Mouse (Mus musculus): ENCODE measurements around the gene Cnnm3. TPM values are rescaled to one million over a fixed set of nuclear protein-coding genes. Genes with fewer than 3 reads are reported as not detected.

Cnnm3 gene
- total RNA-seq, 2 experiments from 2014 or later, result 44.1 to 45.1 TPM

DNA sequence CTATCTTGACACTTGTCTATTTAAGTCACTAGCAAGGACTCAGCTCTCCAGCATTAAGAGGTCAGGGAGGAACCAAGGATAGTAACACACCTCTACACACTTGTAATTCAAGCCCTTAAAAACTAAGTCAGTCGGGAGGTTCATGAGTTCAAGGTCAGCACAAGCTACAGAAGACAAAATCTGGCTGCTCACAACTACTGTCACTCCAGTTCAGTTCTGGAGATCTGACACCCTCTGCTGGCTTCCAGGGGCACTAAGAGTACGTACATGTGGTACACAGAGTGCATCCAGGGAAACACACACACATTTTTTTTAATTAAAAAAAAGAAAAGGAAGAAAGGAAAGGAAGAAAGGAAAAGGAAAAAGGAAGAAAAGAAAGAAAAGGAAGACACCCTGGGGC lies 14.9 kb upstream of the Cnnm3 start:
- DNase-seq (ENCODE audit: low spot score in 2 of 2), result no peak

DNA sequence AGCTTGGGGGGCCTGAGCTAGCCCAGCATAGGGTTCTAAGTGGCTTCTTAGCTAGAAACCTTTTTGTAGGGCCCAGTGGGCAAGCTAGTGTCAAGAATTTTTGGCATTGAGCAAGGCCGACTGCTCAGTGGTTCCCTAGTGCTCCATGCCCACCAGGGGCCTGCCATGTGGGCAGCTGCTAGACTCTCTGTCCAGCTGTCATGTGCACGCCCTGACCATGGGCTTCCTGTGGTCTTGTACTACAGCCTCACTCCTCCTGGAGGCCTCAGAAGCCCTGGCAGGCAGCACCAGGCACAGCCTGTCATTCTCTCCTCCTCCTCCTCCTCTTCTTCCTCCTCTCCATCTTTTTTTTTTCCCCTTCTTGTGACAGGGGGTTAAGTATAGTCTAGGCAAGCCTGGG lies 14.4 kb upstream of the Cnnm3 start:
- DNase-seq (ENCODE audit: low spot score in 2 of 2), result no peak

DNA sequence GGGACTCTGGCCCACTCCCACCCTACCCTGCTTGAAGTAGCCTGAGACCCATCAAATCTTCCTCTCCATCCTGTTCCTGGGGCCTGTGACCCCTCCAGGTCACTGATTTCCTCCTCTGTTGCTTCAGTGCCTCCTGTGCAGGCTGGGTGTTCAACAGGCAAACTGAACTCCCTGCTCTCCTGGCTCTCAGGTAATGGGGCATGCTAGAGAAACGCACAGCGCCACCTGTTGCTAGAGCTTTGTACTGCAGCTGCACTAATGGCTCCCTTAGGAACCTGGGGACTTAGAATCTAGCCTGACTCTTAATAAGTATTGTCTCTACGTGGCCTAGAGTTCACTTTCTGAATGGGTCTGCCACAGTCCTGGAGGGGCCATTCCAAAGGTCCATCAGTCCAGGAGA lies 10.4 kb upstream of the Cnnm3 start:
- no peak for DNase-seq (ENCODE audit: low spot score in 2 of 2)

DNA sequence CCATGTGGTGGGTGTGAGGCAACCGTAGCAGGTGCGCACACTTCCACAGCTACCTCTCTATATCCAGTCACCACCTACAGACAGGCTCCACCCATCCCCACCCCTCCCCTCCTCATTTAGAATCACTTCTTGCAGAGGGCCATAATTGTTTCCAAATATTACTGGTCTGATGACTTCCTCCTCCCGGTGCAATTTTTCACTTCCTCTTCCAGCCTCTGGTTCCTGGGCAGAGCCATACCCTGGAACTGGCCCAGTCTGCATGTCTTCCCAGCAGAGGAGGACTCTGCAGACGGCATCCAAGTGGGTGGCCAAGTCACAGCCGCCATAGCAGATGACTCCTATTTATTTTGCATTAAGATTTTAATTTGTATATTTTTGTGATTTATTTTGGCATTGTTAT lies 3.4 kb upstream of the Cnnm3 start:
- no peak for DNase-seq (ENCODE audit: low spot score in 2 of 2)

DNA sequence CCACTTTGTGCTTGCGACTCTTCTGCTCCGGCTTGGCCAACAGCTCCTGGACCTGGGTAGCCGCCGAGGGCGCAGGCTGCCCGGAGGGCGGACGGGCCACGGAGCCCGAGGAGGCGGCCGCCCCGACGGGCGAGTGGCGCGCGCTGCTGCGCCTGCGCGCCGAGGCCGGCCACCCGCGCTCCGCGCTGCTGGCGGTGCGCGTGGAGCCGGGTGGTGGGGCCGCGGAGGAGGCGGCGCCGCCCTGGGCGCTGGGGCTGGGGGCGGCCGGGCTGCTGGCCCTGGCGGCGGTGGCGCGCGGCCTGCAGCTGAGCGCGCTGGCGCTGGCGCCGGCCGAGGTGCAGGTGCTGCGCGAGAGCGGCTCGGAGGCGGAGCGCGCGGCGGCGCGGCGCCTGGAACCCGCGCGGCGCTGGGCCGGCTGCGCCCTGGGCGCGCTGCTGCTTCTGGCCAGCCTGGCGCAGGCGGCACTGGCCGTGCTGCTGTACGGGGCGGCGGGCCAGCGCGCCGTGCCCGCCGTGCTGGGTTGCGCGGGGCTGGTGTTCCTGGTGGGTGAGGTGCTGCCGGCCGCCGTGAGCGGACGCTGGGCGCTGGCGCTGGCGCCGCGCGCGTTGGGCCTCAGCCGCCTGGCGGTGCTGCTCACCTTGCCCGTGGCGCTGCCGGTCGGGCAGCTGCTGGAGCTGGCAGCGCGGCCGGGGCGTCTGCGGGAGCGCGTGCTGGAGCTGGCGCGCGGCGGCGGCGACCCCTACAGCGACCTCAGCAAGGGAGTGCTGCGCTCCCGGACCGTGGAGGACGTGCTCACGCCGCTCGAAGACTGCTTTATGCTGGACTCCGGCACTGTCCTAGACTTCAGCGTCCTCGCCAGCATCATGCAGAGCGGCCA lies 660 bp downstream of the Cnnm3 start:
- DNase-seq (ENCODE audit: low spot score in 2 of 2), result no peak

DNA sequence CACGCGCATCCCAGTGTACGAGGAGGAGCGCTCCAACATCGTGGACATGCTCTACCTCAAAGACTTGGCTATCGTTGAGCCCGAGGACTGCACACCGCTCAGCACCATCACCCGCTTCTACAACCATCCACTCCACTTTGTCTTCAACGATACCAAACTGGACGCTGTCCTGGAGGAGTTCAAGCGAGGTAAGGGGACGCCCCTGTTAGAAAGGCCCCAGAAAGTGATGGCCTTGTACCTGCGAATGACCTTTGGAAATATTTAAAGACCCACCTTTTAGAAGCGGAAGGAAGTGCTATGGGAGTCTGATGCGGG lies 1.3 kb downstream of the Cnnm3 start:
- no peak for DNase-seq (ENCODE audit: low spot score in 2 of 2)

DNA sequence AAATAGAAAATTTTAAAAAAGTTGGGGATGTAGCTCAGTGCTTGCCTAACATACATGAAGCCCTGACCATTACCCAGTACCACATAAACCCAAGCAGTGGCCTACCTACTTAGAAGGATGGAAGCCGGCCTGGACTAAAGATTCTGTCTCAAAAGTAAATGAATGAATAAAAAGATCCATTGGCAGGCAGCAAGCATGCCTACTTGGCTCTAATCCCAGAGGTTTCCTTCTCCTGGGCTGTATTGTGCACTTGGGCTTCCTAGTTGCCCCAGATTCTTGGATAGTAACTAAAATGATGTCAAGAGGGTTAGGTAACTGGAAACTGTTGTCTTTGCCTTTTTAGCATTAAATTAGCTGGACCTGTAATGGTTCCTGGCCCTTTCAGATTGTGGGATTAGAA lies 1.6 kb downstream of the Cnnm3 start:
- no peak for DNase-seq (ENCODE audit: low spot score in 2 of 2)

DNA sequence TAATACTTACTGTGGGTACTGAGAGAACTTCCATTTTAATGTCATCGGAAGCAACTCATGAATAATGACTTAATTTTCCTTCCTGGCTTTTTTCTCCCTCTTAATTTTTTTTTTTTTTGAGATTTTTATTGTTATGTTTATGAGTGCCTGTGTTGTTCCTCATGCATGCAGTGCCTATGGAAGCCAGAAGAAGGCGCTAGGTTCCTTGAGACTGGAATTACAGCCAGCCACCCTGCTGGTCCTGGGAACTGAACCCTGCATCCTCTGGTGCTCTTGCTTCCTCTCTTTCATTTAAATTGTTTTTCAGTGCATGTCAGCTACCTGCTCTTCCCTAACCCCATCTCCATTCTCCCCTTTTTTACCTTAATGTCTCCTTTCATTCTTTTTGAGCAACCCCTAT lies 2.1 kb downstream of the Cnnm3 start:
- DNase-seq (ENCODE audit: low spot score in 2 of 2), result no peak

DNA sequence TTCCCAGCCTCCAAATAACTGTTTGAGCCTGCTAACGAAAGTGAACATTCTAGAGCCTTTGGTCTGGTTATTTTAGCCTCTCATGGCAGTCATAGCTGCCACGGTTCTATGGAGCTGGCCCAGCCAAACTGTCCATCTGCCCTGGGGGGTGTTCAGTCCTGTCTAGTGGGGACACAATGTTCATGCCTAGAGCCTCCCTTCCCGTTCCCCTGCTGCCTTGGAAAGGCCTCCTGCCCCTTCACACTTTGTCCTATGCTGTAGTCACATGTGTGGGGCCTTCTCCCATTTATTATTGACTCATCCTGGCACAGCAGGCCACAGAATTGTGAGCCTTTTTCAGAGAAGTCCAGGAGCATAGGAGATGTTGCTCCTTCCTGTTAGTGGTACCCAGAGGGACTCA lies 6.6 kb downstream of the Cnnm3 start:
- no peak for DNase-seq (ENCODE audit: low spot score in 2 of 2)

DNA sequence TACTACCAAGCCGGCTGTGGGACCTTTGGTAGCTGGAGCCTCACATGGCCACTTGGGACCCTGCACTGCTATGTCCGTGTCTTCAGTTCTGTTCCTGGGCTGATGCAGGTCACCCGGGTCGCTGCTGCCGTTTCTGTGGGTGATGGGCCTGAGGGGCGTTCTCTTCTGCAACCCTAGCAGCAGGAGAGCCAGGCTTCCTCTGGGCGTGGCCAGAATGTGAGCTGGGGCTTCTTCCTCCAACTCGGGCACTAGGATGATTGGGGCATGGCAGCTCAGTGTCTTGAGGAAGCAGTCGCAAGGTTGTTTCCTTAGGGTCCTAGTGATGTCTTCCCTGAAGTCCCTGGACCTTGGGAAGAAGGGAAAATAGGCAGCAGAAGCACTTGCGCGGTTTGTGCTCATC lies 8.0 kb downstream of the Cnnm3 start:
- DNase-seq (ENCODE audit: low spot score in 2 of 2), result no peak

DNA sequence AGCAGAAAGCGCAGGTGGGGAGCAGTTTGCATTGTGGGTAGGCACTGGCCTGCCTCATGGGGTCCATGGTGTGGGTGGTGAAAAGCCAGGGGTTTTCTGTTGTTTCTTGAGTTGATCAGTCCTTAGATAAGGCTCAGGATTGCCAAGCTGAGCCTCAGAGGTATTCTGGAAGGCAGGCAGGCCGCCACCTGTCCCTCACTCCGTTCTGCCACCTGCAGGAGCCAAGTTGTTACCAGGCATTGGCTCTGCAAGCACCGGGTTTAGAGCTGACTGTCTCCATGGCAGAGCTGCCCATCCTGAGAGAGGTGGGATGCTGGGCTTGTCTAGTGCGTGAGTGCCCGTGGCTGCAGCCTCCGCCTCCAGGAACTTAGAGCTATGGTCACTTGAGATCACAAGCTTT lies 10.5 kb downstream of the Cnnm3 start:
- DNase-seq (ENCODE audit: low spot score in 2 of 2), result no peak

DNA sequence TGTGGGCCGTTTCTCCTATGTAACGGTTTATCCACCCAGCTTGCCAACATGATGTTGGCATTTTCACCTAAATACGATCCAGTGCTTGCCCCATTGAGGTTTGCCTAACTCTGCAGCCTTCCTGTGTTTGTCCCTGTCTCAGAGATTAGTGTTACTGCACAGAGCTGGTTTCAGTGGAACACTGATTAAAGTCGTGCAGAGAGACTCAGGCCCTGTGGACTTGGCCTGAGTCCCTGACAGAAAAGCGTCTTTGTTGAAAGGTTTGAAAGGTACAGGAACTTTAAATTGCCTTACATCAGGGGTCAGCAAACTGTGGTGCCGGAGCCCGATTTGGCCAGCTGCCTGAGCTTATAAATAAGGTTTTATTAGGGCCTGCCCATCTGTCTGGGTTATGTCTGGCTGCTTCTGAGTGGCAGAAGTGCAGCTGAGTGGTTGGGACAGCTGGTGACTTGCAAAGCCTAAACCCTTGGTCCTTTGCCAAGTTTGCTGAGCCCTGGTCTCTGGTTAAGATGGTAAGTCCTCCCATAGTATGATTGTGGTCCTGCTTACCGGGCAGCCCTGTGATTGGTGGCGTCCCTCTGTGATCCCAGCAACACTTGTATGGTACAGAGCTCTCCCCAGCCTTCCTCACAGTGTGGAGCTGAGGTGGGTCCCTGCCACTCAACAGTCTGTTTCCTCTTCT lies 11.8 kb downstream of the Cnnm3 start:
- no peak for DNase-seq (ENCODE audit: low spot score in 2 of 2)

DNA sequence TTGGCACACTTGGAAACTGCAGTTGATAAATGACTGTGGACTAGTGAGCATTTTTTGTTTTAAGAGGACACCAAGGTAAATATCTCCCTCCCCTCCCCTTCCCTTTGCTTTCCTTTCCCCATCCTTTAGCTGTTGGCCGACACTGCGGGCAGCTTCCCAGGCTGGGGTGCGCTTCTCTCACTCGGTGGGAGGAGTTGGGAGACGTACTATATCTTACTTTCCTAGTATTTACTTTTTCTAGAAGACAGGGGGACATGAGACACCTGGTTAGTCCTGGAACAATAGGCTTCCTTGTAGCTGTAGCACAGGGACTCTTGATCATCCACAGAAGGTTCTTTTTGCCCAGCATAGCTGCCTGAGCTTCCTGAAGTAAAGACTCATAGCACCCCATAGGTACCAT lies 12.4 kb downstream of the Cnnm3 start:
- DNase-seq (ENCODE audit: low spot score in 2 of 2), result no peak

DNA sequence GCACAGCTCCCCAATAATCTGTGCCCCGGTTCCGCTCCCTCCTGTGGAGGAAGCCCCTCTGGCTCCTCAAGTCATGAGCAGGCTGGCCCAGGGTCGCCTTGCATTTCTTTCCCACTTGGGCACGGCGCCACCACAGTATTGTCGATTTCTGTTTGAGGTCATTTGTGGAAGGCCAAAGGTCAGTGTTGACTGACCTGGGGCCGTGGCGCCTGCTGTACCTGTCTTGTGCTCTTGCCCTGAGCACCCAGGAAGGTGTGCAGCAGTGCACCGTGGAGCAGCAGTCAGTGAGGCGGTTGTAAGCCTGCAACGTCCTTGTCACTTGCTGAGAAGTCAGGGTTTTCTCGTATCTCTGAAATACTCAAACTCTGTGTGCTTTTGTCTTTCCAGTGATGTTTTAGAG lies 14.1 kb downstream of the Cnnm3 start:
- no peak for DNase-seq (ENCODE audit: low spot score in 2 of 2)

DNA sequence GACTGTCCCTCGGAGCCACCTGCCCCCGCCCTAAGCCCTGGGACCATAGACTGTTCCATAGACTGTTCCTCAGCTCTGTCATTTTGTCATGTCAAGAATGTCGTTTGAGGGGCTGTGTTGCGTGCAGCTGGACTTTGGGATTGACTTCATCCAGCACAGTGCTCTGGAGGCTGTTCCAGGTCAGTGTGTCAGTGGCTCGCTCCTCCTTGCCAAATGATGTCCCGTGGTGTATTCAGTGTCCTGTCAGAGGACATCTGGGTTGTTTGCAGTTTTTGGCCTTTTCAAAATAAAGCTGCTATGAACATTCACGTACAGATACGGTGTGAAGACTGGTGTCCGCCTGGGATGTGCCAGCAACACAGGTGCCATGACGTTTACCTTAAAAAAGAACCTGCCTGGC lies 15.2 kb downstream of the Cnnm3 start:
- no peak for DNase-seq (ENCODE audit: low spot score in 2 of 2)

DNA sequence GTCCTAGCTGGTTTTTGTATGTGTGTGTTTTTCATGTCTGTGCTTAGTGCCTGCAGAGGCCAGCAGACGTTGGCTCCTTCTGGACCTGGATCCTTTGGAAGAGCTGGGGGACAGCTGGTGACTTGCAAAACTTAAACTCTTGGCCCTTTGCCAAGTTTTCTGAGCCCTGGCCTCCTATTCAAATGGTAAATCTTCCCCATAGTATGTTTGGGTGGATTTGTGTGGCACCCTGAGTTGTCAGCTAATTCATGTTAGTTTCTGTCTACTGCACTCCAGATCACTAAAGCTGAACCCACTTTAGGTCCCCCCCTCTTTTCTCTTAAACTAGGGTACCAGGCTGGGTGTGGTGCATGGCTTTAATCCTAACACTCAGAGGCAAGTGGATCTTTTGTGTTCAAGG lies 16.7 kb downstream of the Cnnm3 start:
- no peak for DNase-seq (ENCODE audit: low spot score in 2 of 2)

DNA sequence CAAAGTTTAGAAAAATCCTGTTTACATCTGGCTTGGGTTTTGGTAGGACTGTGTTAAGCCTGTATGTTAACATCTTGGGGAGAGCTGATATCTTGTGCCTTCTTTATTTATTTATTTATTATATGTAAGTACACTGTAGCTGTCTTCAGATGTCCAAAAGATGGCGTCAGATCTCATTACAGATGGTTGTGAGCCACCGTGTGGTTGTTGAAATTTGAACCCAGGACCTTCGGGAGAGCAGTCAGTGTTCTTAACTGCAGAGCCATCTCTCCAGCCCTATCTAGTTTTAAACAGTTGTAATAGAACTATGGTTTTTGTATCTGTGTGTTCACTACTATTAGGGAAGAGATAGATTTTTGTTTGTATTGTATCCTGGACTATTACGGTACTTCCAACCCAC lies 17.6 kb downstream of the Cnnm3 start:
- DNase-seq (ENCODE audit: low spot score in 2 of 2), result no peak

DNA sequence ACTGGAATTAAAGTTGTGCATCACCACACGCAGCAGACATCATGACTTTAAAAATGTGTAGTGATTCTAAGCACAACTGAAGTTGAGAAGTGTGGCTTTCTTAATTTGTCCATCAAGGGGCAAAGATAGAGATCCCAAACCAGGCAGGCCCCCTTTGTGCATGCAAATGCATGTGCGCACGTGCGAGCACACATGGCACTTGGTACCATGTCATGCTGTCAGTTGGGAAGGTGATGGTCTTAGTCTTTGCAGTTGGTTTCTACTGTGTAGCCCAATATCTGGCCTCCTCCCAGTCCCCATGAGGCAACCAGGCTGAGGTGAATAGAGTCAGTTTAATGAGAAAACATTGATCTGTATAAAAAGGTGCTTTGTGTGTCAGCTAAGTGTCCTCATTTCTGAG lies 18.2 kb downstream of the Cnnm3 start:
- no peak for DNase-seq (ENCODE audit: low spot score in 2 of 2)

DNA sequence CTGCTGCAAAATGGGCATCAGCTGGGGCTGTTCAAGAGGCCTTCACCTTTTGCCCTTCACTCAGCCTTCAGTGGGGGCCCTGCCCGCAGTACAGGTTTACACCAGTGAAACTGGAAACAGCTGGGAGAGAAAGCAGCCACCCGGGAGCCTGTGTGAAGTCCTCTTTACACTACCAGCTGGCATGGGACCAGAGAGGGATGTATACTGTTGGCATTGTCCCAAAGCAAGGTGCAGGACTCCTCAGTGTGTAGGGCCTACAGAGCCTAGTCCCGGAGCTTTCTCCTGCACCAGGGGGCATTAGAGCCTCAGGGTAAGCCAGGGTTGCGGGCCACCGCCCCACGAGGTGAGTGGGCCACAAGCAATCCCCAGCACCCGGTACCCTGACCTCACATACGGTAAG lies 18.8 kb downstream of the Cnnm3 start:
- DNase-seq (ENCODE audit: low spot score in 2 of 2), result no peak

DNA sequence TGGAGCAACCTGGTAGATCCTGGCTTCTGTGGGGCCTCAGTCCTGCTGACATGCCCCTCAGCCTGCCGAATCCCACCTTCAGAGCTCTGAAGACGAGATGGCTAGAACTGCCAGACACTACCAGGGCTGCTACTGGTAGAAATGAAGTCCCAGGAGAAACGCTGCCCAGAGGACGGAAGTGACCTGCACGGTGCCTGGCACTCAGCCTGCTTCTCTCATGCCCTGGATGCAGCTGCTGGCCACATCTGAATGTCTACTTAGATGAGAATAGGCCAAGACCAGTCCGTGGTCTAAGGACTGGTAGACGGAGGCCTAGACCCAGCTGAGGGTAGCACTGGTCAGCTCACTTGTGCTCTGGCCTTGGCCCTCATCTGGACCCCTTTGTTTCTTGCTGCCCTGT lies 19.3 kb downstream of the Cnnm3 start:
- no peak for DNase-seq (ENCODE audit: low spot score in 2 of 2)

DNA sequence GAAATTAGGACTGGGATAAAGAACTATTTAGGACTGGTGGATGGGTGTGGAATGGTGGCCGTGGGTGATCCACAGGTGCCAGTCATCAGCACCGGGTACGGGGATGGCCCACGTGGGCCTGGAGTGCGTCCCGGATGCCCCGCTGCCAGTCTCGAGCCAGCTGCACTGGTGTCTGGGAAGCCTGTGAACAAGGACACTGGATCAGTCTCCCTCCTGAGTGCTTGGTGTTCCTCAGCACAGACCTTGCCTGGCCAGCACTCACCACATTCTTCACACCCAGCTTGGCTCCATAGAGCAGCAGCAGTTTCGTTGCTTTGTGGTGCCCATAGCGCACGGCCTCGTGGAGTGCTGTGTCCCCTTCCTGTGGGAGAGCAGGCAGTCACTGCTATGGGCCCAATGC lies 19.8 kb downstream of the Cnnm3 start:
- no peak for DNase-seq (ENCODE audit: low spot score in 2 of 2)

DNA sequence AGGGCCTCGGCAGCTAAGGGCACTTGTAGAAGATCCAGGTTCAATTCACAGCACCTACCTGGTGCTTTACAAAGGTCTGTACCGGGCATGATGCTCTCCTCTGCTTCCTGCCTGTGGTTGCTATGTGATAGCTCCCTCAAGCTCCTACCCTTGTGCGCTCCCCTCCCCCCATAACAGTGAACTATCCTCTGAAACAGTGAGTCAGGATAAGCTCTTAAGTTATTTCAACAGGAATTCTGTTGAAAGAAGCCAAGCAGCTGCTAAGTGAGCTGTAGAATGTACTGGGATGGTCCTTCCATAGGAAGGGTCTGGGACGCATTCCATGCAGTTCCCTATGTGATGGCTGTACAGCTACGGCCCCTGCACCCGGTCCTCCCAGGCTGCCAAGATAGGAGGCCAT lies 21.9 kb downstream of the Cnnm3 start:
- no peak for DNase-seq (ENCODE audit: low spot score in 2 of 2)

DNA sequence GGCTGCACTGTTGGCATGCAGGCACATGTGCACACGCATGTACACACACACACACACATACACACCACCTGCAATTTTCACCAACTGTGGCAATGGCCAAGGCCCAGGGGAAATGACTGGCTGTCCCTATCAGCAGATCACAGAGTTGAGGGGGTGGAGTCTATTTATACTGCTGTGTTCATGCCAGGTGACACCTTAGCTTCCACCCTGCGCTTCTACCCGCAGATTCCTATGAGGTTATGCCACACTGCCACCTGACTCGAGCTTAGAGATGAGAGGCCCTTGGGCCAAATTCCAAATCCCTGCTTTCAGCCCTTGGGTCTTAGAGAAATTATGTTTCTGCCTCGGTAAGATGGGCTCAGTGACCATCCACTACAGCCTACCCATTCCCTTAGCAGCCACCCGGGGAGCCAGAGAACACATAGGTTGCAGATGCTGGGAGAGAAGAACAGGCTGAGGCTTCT lies 23.0 kb downstream of the Cnnm3 start:
- no peak for DNase-seq (ENCODE audit: low spot score in 2 of 2)
